Mouse (Mus musculus) natural killer cell, adult 2 months (primary cell): ENCODE measurements at regions not wholly inside any gene's neighbourhood (a gene's known extent, or its start where the extent isn't known, plus 50 kb on each side); places are given as distances from the start of the nearest gene placed in this dataset.

Source experiments
- DNase-seq, 2 experiments: peaks; one replicate each; pipeline ENCODE4 v3.0.0; 2022; ENCODE audit warnings: low spot score in 2 of 2

GRCm38 (mm10) chr13:84345791-84346511, 123.9 kb downstream of the Tmem161b start:
- no peak for DNase-seq

DNA sequence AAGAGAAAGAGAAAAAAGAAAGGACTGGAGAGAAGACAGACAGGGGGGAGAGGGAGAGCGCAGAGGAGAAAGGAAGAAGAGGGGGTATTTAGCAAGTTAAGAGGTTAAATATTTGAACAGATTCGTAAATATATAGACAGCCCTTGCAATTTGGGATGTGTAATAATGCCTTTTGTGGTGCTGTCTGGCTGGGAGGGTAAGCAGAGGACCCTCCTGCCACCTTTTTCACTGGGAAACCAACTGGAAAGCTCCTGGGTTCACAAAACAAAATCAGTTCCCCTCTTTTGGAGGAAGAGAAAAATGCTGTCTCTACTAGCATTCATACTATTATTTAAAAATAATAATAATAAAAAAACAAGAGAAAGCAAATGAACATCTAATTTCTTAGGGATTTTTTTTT, 124.5 kb downstream of the Tmem161b start:
- DNase-seq, result no peak

DNA sequence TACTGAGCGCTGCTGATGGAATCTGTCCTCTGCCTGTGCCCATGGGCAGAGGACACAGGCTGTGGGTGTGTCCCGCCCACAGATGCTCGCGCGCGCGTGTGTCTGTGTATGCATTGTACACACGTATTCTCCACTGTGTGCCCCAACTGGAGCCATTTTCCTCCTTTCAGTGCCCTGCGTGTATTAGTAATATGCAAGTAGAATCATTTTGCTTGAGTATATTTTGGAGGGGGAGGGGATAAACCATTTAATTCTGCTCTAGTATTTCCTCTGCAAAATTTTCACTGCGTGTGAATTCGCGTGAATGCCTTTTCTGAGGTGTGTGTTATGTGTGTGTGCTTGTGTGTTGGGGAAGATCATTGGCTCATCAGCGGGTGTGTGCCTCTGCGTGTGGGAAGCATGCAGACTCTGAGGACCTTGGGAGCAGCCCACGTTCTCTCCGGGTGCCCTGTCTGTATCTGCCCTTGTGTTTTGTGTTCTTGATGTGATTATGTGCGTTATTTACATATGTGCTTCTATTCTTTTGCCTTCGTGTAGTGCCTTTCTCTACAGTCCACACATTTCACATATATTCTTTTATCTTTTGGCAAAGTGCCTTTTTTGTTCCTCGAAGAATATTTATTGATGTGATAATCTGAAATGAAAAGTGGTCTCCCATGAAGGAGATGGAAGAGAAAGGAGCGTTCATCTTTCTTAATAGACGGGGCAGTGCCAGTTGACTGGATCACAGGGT, 125.3 kb downstream of the Tmem161b start:
- DNase-seq, result no peak

- DNase-seq, result peak; percentile 63 to 71
Measured at GRCm38 (mm10) chr13:84347914-84348700, 126.0 kb downstream of the Tmem161b start.

- no peak for DNase-seq
Measured at GRCm38 (mm10) chr13:84348701-84348975, 126.5 kb downstream of the Tmem161b start.

- DNase-seq, result no peak
Measured at GRCm38 (mm10) chr13:84349001-84349720, 127.1 kb downstream of the Tmem161b start.

DNA sequence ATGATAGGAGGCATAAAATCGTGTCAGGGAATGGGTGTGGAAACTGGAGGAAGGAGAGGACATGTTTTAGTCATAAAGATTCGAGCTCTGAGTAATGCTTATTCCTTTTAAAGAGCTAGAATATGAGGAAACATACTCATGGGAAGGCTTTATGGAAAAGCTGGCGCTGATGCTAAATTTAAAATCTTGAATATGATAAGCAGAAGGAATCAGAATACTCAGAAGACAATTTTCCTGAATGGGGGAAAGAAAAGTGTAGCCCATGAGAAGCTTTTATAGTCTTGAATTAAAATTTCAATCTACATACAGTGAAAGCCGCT, 127.6 kb downstream of the Tmem161b start:
- DNase-seq, result no peak

- DNase-seq, result no peak
Measured at GRCm38 (mm10) chr13:84350791-84351190, 128.7 kb downstream of the Tmem161b start.

GRCm38 (mm10) chr13:84356455-84356854, 134.4 kb downstream of the Tmem161b start:
- no peak for DNase-seq

DNA sequence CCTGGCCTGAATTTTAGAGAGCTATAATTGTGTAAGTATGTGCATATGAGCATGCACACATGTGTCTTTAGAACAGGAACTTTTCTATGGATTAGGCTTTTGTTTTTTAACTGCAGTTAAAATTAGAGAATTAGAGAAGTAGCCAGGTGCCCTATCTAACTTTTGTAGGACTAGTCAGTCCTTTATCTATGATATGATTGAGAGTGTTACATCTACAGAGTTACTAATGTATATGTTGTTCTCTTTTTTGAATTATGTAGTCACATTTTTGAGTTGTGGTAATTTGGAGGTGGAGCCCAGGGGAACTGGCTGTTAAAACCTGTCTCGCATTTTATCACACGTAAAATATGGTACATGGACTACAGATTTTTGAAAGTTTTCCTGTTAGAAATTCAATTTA, 138.4 kb downstream of the Tmem161b start:
- DNase-seq, result no peak

- no peak for DNase-seq
Measured at GRCm38 (mm10) chr13:84364069-84364468, 142.0 kb downstream of the Tmem161b start.

- no peak for DNase-seq
Measured at GRCm38 (mm10) chr13:84365503-84365902, 143.4 kb downstream of the Tmem161b start.

DNA sequence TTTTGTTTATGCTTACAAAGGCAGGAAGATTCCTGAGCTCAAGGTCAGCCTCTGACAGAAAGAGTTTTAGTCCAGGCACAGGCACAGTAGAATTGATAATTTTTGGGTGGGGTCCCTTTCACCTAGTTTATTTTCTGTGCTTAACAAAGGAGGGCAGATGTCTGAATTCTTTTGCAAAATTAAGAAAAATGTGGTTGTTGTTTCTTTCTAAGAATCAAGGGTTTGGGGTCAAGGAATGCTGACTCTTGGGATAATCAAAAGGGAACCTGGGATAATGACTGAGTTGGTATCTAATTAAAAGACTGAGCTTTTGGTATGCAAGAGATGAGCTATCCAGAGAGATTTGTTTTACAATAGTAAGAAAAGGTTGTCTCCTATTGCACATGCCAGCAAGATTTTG, 143.9 kb downstream of the Tmem161b start:
- DNase-seq, result no peak

DNA sequence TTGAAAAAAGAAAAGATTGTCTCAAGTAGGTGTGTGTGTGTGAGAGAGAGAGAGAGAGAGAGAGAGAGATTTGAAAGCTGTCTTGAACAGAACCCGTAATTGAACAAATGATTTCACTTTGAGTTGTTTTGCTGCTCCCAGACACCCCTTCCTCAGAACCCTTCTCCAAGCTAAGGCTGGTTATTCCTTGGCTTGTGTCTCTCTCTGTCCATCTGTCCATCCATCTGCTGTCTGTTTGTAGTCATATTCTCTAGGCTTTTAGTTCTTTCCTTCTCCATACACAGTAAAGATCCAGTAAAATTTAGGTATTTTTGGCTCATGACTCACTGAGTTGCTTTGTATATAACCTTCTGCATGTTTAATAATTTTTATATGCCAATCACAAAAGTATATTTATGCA, 144.7 kb downstream of the Tmem161b start:
- DNase-seq, result no peak

DNA sequence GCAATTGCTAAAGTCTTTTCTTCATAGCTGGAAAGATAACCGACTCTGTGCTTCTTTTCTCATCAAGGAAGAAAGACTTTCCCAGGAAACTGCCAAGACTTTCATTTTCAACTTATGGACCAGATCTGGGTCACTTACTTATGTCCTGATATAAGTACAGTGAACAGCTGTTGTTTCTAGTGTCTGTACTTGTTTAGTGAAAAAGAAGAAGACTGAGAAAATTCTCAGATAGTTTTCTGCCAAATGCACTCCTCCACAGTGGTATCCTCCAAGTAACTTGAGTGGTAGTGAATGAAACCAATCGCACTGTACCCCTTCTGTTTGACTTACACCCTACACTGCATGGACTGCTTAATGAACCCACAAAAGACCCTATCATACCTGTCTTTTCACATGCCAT, 146.1 kb downstream of the Tmem161b start:
- no peak for DNase-seq

GRCm38 (mm10) chr13:84374711-84375257, 152.7 kb downstream of the Tmem161b start:
- DNase-seq, result no peak

DNA sequence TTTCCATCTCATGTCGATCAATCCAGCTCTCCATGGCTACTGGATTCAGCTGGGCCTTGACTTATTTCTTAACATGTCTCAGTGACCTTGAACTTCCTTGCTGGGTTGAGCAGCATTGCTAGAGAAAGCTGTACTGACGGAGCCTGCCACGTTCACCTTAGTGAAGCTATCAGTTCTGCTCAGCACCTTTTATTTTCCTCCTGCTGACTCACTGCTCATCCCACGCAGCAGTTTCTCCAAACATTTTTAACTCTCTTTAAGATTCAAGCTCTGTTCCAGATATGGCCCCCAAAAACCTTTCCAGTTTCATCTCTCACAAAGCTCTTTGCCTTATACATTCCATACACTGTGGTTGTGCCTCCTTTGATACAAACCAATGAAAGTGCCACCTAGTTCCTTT, 153.8 kb downstream of the Tmem161b start:
- no peak for DNase-seq

- DNase-seq, result no peak
Measured at GRCm38 (mm10) chr13:84378553-84379332, 156.6 kb downstream of the Tmem161b start.

- no peak for DNase-seq
Measured at GRCm38 (mm10) chr13:84391554-84391953, 169.5 kb downstream of the Tmem161b start.

- DNase-seq, result no peak
Measured at GRCm38 (mm10) chr13:84398476-84399344, 176.6 kb downstream of the Tmem161b start.
